Mouse (Mus musculus): ENCODE results near the gene Vti1a.

Gene Vti1a

DNA sequence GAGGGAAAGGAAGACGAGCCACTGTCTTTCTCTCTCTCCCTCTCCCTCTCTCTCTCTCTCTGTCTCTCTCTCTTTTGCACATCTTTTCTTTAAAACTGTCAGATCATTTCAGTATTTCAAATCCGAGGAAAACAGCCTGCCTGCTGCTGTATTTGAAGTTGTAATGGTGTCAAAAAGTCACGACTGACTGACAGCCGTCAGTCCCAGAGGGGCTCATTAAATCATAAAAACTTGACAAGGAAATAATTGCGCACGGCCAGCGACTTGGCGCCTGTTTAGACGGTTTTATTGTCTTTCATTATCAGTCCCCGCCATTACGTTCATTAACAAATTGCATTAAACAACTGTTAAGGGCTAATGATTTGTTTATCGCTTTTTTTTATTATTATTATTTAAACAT, 310.9 kb downstream of the Vti1a start:
- no peak for DNase-seq (ENCODE audit: low spot score)

DNA sequence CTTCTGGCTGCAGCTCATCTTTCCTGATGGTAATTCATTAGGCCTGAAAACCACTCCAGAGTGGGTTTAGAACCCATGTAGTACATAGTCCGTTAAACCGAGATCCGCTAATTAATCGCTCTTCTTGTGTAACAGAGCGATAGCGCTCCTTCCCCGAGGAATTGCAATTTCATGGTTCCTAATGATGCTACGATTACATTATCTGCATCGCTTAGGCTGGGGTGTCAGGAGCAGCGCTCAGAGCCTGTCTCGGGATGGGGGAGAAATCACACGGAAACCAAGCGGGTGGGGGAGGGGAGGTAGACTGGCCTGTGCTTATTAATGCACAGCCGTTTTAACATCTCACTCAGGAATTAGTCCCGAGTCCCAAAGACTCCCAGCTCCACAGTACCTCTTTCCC, 319.4 kb downstream of the Vti1a start:
- peak; percentile 55 for DNase-seq (ENCODE audit: low spot score)

DNA sequence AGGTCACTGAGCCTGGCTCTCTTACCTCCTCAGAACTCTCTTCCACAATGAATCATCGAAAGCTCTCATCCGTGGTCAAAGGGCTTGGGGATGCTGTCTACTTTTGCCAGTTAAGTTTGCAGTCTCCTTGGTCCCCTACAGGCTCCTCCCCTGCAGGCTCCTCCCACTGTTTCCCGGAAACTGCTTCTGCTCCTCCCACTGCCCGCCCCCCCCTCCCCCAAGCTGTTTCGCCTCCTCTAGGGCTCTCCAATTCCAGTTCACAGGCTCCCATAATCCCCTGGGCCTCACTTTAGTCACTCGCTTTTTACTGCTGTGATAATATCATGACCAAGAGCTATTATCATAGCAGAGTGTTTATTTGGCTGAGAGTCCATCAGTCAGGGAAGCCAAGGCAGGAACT, 324.2 kb downstream of the Vti1a start:
- DNase-seq (ENCODE audit: low spot score): no peak

DNA sequence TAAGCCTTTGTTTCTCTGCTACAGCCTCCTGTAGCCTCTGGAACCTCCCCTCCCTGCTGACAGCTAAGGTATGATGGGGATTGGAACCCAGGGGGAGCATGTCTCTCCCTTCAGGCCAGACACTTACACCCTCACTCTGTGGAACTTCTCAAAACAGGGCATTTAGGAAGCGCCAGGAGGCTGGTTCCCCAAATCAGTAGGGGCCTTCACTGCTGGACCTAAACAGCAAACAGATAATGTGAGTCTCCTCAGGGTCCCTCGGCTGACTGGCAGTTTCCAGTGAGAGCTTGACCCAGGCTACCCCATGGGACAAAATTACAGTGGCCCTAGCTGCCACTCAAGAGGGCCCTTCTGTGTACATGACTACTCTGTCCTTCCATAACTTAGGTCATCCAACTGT, 325.8 kb downstream of the Vti1a start:
- DNase-seq (ENCODE audit: low spot score): no peak

DNA sequence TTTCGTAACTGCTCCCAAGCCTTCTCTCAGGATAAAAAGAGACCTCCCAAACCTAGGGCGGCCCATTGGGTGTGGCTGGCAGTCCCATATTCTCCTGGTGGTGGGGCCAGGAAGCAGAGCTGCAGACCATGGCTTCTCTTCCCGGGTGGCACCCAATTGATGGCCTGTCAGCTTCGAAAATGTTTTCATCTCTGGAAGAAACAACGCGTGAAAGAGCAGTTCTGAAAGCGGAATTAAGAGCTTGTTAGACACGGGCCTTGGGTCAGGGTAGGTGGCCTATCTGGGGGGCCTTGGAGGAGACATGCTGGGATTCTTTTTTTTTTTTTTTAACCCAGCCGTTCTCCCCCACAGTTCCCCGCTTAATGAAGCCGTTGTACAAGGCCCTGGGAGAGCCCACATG, 326.3 kb downstream of the Vti1a start:
- peak; percentile 73 for DNase-seq (ENCODE audit: low spot score)

DNA sequence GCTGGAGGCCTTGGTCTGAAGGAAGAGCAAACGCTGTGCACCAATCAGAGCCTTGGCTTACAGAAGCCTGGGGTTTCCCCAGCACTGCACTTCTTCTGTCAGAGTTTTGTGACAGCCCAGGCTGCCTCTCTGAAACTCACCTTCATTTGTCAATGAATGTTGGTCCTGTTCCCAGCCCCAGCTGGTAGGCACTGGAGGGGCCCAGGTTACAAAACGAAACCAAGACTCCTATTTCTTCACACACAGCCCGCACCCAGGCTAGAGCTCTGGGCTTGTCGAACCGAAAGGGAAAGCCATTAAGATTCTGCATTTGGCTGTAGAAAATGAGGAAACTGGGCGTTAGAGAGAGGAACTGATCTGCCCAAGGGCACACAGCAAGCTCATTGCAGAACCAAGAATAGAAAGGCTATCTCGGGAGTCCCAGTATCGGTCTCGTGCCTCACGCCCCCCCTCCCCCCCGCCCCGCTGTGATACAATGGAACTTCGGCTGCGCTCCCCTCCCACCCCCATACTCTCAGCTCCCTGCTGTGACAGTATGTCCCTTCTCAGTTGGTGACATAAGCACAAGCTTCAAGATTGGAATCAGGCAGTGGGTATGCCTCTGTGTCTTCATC, 327.3 kb downstream of the Vti1a start:
- peak; percentile 40 for DNase-seq (ENCODE audit: low spot score)

DNA sequence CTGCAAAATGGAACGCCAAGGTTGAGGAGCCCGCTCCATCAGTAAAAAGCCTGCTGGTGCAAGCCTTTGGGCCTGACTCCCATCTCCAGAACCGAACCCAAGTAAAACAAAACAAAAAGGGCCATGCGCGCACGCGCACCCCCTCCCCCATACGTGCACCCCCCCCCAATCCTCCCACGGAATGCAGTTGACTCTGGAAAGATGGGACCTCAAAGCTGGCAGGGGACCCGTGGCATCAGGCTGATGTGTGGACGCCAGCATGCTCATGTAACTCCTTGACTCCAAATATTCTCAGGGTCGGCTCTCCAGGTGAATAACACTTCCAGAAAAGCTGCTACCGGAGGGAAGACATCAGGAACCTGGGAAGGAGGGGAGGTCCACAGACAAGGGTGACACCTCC, 327.8 kb downstream of the Vti1a start:
- no peak for DNase-seq (ENCODE audit: low spot score)

DNA sequence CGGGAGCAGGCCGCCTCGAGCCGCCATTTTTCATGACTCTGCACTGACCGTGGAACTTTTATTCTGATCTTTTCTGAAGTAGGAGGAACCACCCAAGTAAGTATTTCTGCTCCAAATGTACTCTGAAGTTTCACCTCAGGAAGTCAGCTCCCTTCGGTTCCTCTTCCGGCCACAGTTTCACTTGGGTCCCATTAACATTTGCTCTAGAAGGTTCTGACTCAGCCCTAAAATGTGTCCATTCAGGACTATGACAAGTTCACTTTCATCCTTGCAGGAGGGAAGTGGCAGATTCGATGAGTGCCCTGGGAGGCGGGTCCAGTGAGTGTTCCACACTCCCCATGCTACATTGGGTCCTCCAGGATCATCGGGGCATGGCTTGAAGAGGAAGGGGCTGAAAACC, 333.3 kb downstream of the Vti1a start:
- no peak for DNase-seq (ENCODE audit: low spot score)

DNA sequence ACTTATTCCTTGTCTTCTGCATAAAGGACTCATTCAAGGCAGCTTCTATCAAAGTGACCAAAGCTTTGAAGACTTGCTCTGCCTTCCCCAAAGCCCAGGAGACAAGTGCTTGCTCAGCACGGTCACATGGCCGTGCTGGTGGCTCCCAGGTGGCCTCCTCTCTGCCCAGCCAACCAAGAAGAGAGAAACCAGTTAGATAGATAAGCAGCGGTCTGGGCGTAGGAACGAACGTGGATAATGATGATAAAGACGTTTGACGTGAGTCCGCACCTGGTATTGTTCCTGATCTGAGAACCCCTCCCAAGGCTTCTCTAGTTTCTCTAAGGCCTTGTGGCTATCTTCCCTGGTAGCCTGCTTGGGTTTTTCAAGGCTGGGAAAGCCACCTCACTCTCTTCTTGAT, 334.9 kb downstream of the Vti1a start:
- DNase-seq (ENCODE audit: low spot score): no peak

DNA sequence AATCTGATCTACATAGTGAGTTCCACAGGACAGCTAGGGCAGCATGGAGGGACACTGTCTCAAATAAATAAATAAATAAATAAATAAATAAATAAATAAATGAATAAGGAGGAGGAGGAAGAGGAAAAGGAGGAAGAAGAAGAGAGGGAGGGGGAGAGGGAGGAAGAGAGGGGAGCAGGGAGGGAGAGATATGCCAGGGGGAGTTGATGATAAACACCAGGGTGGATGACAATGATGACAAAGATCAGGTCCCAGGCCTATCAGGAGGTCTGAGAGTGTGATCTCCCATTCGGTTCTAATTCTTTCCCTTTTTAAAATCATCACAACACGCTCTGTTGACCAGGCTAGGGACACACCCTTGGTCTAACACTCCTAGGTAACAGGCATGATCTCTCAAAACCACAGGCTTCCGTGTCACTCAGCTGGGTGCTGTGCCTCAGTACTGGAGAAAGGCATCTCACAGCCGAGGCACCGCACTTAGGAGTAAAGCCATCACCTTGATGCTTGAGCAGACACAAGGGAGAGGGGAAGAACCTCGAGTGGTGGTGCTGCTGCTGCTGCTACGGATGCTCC, 336.7 kb downstream of the Vti1a start:
- DNase-seq (ENCODE audit: low spot score): no peak

DNA sequence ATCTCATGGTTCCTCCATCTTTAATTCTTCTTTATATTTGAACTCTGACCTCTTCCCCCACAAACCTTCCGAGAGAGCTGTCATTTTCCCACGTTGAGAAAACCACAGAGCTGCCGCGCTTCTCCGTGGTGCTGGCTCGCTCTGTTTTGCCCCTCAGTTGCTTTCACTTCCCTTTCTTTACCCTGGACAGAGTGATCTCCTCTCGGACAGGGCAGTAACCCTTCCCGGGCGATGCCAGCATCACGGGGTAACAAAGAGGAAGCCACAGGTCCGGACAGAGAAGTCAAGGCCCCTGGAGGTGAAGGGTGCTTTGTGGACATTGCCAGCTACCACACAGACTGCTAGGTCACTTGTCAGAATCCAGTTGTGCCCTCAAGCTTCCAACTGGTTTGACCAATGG, 344.1 kb downstream of the Vti1a start:
- no peak for DNase-seq (ENCODE audit: low spot score)

DNA sequence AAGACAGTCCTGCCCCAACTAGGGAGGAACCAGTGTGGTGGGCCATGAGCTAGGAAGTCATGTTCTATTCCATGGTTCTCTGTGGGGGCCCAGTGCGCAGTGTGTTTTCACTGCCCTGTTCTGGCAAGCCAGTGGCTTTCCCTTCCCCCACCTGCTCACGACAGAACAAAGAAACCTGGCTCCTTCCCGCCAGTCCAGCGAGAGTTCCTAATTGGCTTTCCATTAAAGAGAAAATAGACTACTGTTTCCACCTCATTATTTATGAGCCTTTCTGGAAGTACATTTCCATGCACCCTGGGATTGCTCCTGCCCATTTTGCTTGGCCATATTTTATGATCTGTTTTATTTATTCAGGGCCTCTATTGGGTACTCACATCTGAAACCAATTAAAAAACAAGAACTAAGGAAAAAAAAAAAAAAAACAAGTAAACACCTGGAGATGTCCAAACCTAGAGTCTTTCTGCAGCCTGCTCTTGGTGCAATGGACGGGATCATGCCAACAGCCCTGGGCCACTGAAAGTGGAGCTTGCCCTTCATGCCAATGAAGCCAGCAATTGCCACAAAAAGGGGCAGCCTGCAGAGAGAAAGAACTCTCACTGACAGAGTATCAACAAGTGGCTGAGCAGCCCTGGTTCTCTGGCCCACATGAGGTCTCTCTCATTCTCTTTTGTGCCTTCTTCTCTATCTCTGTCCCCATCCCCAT, 346.6 kb downstream of the Vti1a start:
- peak; percentile 35 for DNase-seq (ENCODE audit: low spot score)

DNA sequence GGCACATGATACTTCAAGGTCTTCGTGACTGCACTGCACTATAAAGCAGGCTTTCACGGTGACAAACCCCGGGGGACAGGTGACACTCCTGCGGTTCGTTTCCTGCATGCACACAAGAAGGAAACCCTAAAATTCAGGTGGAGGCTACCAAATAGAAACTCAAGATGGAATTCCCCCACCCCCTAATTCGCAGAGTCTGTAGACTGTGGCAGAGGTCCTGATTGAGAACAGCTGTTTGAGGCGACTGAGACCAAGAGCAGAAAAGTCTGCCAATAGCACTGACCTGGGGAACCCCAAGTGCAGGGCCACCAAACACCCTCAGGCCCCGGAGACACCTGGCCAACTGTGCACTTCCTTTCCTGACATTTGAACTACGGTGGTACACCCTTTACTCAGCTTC, 351.7 kb downstream of the Vti1a start:
- DNase-seq (ENCODE audit: low spot score): no peak

DNA sequence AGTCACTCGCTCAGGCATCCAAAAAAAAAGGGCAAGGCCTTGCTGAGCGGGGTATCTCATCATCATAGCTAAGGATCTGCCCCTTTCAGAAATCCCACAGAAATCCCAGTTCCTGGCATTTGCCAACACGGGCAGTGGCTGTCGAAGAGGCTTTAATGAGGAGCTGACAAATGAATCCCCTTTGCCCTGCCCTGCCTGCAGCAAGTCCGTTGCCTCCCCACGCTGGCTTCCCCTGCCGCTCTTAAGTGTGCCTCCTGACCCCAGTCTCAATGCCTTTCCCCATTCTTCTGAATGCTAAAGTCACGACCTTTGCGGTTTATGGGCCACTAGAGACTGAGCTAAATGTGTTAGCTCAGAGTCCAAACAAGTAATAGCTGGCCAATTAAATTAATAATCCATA, 352.8 kb downstream of the Vti1a start:
- DNase-seq (ENCODE audit: low spot score): peak; percentile 24

Data from retina, embryonic 14.5 days (tissue).